15 mouse cellular contexts compared by ENCODE assay signal in the genomic region with DNA sequence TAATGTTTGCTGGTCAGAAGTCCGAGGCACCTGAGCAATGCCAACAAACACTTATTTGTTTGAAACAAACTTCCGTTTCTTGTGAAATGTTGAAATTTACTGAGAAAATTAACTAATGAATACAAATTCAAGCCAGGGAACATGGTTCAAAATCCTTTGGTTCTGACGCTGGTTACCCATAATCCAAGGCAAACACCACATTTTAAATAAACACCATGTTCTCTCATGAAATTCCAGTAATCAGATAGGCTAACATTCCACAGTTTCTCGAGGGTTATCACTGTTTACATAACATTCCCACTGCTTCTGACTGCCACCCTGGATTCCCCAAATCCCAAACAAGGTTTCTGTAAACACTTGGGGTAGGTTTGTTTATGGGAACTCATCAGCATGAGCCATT.
"Had no signal": no experiment of that assay in that cellular context is flagged by ENCODE, and none has a peak within 500 bp of the region (broad histone marks: within the 10 kb centered on the region; RNA-seq: fewer than 3 reads in every experiment).

No protein-coding gene starts in this region.

- H3K4me2 ChIP-seq: lung, embryonic 15.5 days; midbrain, embryonic 13.5 days; midbrain, embryonic 15.5 days; neural tube, embryonic 12.5 days; stomach, embryonic 15.5 days had no signal

- H3K27ac ChIP-seq: liver, embryonic 14.5 days; lung, embryonic 15.5 days; macrophage; midbrain, embryonic 13.5 days; midbrain, embryonic 15.5 days; neural tube, embryonic 12.5 days; stomach, embryonic 15.5 days; stomach, postnatal 0 days had no signal

- H3K9ac ChIP-seq: liver, embryonic 14.5 days; lung, embryonic 15.5 days; midbrain, embryonic 13.5 days; midbrain, embryonic 15.5 days; neural tube, embryonic 12.5 days; stomach, embryonic 15.5 days had no signal

- H3K4me3 ChIP-seq: lung, embryonic 15.5 days; megakaryocyte, embryonic 14.5 days; midbrain, embryonic 13.5 days; midbrain, embryonic 15.5 days; neural tube, embryonic 12.5 days; stomach, embryonic 15.5 days had no signal

- H3K9me3 ChIP-seq: lung, embryonic 15.5 days; midbrain, embryonic 13.5 days; midbrain, embryonic 15.5 days; neural tube, embryonic 12.5 days; stomach, embryonic 15.5 days had no signal

- ATAC-seq: lung, postnatal 0 days; midbrain, embryonic 13.5 days; midbrain, embryonic 15.5 days had no signal

- H3K27me3 ChIP-seq: lung, embryonic 15.5 days; megakaryocyte, embryonic 14.5 days; midbrain, embryonic 13.5 days; midbrain, embryonic 15.5 days; neural tube, embryonic 12.5 days; stomach, embryonic 15.5 days had no signal

- DNase-seq: lung, adult 2 months; right cerebral cortex, postnatal 14 days; thymus, adult 2 months; thymus, postnatal 25 days; thymus, postnatal 4 days had no signal

- H3K4me1 ChIP-seq: lung, embryonic 15.5 days; megakaryocyte, embryonic 14.5 days; midbrain, embryonic 13.5 days; midbrain, embryonic 15.5 days; neural tube, embryonic 12.5 days; stomach, embryonic 15.5 days had no signal

- H3K36me3 ChIP-seq: lung, embryonic 15.5 days; midbrain, embryonic 13.5 days; midbrain, embryonic 15.5 days; neural tube, embryonic 12.5 days; stomach, embryonic 15.5 days had no signal
